Mouse (Mus musculus) thymus, postnatal 4 days (tissue): ENCODE measurements around the gene Pigm.

ENCODE experiments used
- DNase-seq: peaks from one replicate; pipeline ENCODE4 v3.0.0; 2021

Gene Pigm

DNA sequence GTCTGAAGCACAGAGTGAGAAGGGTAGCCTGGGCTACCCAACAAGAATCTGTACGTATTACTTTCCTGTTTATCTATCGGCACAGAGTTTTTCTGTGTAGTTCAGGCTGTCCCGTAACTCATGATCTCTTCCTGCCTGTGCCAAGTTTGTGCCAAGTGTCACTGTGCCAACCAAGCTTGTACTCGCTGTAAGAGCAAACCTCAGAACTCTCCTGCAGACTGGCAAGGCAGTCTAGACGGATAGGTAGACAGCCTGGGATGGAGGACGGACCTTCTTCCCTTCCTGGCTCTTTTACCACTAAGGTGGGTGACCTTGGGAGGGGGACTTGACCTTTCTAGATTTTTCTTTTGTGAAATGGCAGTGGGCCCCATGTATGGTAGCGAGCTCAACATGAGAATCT lies 38.7 kb downstream of the Pigm start:
- no peak for DNase-seq

DNA sequence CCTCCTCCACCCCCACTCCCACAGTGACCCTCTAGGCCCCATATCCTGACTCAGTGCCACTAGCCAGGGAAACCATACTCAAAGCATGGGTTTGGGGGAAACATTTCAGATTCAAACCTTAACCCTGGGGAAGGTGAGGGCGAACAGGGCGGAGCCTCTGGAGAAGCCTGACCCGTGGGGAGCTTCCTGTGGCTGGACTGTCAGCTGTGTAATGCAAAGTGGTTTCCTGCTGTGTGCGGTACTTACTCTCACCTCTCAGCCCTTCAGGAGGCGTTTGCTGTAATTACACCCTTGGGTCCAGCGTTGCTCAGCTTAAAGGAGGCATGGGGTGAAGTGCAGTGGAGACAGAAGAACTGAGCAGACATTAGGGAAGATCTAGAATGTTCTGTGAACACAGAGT lies 41.8 kb downstream of the Pigm start:
- no peak for DNase-seq

DNA sequence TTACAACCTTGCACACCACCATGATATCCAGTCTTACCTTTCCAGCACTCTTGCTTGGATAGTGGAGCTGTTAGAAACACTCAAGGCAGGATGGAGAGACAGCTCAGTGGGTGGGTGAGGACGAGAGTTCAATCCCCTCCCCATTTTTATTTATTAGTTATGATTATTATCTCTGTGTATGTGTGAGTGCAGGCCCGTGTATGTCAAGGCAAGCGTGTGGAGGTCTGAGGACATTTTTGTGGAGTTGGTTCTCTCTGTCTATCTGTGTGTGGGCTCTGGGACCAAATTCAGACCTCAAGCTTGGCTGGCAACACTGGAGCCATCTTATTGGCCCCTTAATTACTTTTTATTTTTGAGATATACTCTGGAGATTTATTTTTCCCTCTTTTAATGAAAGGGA lies 42.3 kb downstream of the Pigm start:
- no peak for DNase-seq

GRCm38 (mm10) chr1:172420181-172420580 lies 43.8 kb downstream of the Pigm start:
- DNase-seq: no peak

DNA sequence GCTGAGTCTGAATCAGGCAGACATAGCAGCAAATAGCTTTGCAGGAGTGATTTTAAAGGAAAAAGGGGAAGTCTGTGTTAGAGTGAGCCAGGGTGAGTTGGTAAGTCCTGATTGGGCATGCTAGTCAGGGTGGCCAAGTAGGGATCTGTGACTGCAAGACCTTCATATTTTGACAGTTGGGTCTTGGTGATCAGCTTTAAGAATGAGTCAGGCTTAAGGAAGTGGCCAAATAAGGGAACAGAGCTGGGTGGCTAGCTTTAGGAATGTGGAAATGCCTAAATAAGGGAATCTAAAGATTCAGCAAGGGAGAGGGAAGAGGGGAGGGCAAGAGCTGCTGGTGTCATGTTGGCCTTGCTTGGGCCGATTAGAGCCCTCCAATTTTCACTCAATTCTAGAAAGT lies 47.0 kb downstream of the Pigm start:
- DNase-seq: no peak

DNA sequence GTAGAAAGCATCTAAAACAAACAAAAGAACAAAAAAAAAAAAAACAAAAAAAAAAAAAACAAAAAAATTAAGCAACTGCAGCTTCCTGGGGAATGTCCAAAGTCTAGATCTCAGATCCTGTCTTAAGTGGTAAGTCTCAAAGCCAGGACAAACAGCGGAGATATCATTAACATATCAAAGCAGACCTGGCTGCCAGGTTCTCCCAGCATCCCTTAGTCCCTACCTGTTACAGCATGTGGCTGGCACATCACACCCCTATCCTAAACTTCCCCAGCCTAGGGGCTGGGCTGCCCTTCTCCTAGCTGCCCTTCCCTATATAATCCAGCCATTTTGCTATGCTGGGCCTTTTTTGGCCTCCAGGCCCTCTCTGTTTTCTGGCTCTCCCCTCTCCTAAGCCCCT lies 50.1 kb downstream of the Pigm start:
- no peak for DNase-seq

GRCm38 (mm10) chr1:172427841-172428240 lies 51.5 kb downstream of the Pigm start:
- DNase-seq: no peak

- no peak for DNase-seq
Measured at GRCm38 (mm10) chr1:172428614-172429013, 52.3 kb downstream of the Pigm start.

DNA sequence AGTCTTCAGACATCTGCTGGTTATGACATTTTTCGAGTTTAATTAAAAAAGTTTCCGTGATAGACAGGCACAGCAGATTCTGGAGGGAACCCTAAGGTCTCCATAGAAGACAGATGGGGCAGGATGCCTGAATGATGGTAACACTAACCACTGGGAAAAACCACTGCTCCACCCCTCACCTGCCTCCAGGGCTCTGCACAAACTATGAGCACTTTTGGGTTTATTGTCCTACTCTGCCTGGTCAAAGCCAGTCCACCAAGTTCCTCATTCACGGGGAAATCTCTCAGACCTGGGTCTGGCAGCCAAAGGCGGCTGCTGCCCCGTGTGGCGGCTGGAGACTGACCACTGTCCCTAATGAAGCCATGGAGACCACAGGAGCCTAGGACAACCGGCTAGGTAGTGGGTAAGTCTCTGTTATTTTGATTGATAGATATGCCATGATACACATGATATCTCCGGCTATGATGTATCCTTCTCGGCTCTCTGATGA lies 54.4 kb downstream of the Pigm start:
- DNase-seq: no peak

DNA sequence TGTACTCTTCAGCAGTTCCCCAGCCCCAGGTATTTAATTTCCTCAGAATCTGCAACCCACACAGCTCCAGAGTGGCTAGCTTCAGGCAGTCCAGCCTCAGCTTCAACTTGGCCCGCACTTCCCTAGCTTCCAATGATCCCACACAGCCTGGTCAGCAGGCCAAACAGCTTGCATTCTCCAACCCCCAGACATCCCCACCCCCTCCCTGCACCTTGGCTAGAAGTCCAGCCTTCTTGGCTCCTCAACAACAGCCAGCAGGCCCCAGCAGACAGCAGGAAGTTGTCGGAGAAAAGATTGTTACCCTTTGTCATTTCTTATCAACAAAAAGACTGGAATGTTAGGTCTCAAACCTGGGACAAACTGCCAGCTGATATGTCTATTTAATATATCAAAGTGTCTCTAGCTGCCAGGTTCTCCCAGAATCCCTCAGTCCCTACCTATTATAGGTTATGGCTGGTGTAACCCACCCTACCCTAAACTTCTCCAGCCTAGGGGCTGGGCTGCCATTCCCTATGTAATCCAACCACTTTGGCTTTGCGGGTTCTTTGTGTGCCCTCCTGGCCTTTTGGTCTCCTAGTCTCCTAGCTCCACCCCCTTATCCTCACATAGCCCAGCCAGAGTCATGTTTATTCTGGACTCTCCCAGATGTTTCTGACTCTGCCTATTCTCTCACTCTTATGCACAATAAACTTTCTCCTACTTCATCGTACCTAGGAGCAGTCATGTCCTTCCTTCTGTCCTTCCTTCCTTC lies 55.7 kb downstream of the Pigm start:
- no peak for DNase-seq

- DNase-seq: no peak
Measured at GRCm38 (mm10) chr1:172432587-172432955, 56.2 kb downstream of the Pigm start.

- no peak for DNase-seq
Measured at GRCm38 (mm10) chr1:172433012-172433850, 56.9 kb downstream of the Pigm start.
